Mouse (Mus musculus) left cerebral cortex, adult 8-10 months (tissue): ENCODE measurements around the gene Stat5b. TPM values are rescaled to one million over a fixed set of nuclear protein-coding genes. Genes with fewer than 3 reads are reported as not detected.

Experiments
- DNase-seq, 2 experiments: peaks; one replicate each; pipeline ENCODE4 v3.0.0; 2022; ENCODE audit warnings: low spot score in 2 of 2
- total RNA-seq, 4 experiments: library from RNA; stranded (reverse); gene quantifications; 2 replicates each; pipeline ENCODE4 v1.2.4; 2022

Stat5b gene
- total RNA-seq, 4 experiments from 2014 or later = 26.8 to 30.9 (median 30.6) TPM

- peak in 1 of 2 experiments; percentile 67 for DNase-seq
Measured at GRCm38 (mm10) chr11:100770646-100771408, 79.7 kb downstream of the Stat5b start, which contains the start of gene Ghdc. Gene Ghdc (minus strand): TSS chr11:100770957.

GRCm38 (mm10) chr11:100769980-100770379 lies 80.5 kb downstream of the Stat5b start:
- DNase-seq = peak in 1 of 2 experiments; percentile 20

GRCm38 (mm10) chr11:100767871-100768270 lies 82.7 kb downstream of the Stat5b start:
- no peak for DNase-seq

GRCm38 (mm10) chr11:100766726-100767125 lies 83.8 kb downstream of the Stat5b start:
- DNase-seq = no peak

GRCm38 (mm10) chr11:100762831-100763230 lies 87.7 kb downstream of the Stat5b start, which contains the start of gene Hcrt:
Gene Hcrt (minus strand): TSS chr11:100762931.
- DNase-seq = no peak

GRCm38 (mm10) chr11:100761547-100762045 lies 88.9 kb downstream of the Stat5b start:
- DNase-seq = peak; percentile 75 to 83

GRCm38 (mm10) chr11:100759611-100760233 lies 90.8 kb downstream of the Stat5b start, which contains the start of gene Kcnh4:
Gene Kcnh4 (minus strand): TSS chr11:100759942.
- peak; percentile 75 to 96 for DNase-seq

- no peak for DNase-seq
Measured at GRCm38 (mm10) chr11:100758707-100759610, 91.6 kb downstream of the Stat5b start.

- DNase-seq = no peak
Measured at GRCm38 (mm10) chr11:100757566-100757965, 93.0 kb downstream of the Stat5b start.

GRCm38 (mm10) chr11:100756476-100756875 lies 94.0 kb downstream of the Stat5b start:
- DNase-seq = no peak

GRCm38 (mm10) chr11:100754693-100755057 lies 95.8 kb downstream of the Stat5b start:
- DNase-seq = peak in 1 of 2 experiments; percentile 63

GRCm38 (mm10) chr11:100754021-100754692 lies 96.4 kb downstream of the Stat5b start:
- peak in 1 of 2 experiments; percentile 83 for DNase-seq

- no peak for DNase-seq
Measured at GRCm38 (mm10) chr11:100752294-100752693, 98.2 kb downstream of the Stat5b start.

GRCm38 (mm10) chr11:100750127-100750526 lies 100.4 kb downstream of the Stat5b start:
- peak in 1 of 2 experiments; percentile 70 for DNase-seq

- DNase-seq = peak in 1 of 2 experiments; percentile 77
Measured at GRCm38 (mm10) chr11:100749469-100749868, 101.1 kb downstream of the Stat5b start.

- DNase-seq = no peak
Measured at GRCm38 (mm10) chr11:100748620-100749019, 101.9 kb downstream of the Stat5b start.

GRCm38 (mm10) chr11:100747114-100747513 lies 103.4 kb downstream of the Stat5b start:
- DNase-seq = no peak

GRCm38 (mm10) chr11:100746546-100746945 lies 104.0 kb downstream of the Stat5b start:
- no peak for DNase-seq

GRCm38 (mm10) chr11:100745085-100745484 lies 105.4 kb downstream of the Stat5b start:
- DNase-seq = no peak

GRCm38 (mm10) chr11:100741348-100741747 lies 109.2 kb downstream of the Stat5b start:
- DNase-seq = no peak

- DNase-seq = no peak
Measured at GRCm38 (mm10) chr11:100738749-100739148, 111.8 kb downstream of the Stat5b start.
